Mouse (Mus musculus): ENCODE data around the gene Olfr459.

The Olfr459 gene

DNA sequence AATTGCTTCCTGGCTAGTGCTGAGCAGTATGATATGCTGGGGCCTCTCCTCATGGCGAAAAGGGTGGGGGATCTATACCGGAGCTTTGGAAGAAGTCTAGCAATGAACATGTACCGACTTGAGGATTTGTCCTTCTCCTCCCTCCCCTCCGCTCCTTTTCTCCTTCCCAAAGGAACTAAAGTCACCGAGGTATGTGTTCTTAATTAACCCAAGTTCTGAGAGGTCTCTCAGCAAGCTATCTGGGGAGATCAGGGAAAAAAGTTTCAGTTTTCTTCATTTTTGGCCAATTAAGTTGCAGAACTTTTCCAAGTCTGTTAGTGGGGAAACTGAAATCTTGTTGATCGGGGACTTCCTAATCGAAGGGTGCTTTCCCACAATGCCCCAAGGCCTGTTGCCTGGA is at the start of gene Olfr459:
Olfr459 (minus strand) TSS at position 101 of the 400 bp plus-strand sequence.
- DNase-seq = no peak

DNA sequence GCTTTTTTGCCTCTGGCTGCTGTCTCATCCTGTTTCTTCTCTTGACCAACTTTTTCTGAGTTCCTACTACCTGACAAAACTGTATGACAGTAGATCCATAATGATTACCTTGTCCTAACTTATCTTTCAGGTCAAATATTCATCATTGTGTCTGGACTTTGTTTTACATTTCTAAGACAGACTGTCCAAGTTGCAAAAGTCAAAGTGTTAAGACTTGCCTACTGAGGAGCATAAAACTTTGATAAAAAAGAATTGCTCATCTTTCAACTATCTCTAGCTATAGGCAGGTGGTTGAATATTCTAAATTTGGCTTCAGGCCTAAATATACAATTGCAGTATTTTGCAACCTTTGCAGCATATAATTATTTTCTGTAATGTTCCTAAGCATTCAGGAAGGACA is 49.1 kb upstream of the Olfr459 start:
- DNase-seq = no peak

DNA sequence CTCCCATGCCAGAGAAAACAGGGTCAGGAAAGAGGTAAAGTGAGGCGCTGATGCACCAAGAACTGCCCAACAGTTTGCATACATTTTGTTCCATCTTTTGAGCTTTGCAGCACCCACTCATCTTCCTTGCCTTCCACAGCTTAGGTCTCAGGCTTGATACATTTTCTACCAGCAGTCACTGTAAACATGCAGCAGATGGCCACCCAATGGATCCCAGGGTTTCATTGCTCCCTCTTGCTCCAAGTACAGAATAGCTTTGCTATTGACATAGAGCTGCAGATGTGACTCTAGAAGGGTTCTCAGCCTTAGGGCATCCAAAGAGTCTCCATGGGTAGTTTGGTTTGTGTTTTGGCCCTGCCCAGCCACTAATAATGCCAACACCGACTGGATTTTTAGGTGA is 11.7 kb upstream of the Olfr459 start:
- DNase-seq = no peak

DNA sequence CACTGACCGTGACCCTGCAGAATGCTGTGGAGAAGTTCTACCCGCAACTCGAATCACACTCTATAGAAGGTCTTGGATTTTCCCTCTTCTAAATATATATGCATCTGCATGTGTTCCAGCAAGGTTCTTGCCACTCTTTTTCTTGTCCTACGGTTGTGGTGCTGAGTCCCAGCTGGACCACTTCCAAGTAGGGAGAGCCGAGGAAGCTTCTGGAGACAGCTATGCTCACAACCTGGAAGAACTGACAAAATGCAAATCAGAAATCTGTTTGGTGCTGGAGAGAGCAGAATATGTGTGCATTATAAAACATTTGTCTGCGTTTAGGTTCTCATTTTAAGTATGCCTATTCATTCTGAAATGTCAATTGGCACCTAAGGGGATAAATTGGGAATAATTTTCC is 744 bp upstream of the Olfr459 start:
- DNase-seq = no peak

DNA sequence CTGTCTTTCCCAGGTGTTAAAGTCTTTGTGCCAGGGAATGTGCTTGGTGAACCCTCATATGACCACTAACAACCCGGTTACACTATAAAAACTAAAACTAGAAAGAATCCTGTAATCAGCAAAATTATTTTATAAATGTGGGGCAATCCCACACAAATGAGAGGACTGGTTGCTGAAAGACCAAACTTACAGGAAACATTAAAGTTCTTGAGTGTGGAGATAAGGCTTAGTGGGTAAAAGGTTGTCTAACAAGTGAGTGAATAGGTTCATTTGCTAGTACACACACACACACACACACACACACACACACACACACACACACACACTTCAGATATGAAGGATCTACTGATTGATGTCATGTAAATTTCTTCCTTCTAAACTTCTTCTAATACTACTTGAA is 5.1 kb downstream of the Olfr459 start:
- DNase-seq = no peak

DNA sequence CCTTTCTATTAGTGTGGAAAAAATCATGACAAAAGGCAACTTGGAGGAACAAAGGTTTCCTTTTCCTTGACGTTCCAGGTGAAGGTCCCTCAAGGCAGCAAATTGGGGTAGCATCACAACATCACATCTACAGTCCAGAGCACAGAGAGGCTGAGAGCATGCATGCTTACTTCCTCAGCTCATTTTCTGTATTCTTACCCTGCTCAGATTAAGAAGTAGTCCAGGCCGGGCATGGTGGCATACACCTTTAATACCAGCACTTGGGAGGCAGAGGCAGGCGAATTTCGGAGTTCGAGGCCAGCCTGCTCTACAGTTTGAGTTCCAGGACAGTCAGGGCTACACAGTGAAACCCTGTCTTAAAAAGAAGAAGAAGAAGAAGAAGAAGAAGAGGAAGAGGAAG is 10.7 kb downstream of the Olfr459 start:
- DNase-seq = no peak

DNA sequence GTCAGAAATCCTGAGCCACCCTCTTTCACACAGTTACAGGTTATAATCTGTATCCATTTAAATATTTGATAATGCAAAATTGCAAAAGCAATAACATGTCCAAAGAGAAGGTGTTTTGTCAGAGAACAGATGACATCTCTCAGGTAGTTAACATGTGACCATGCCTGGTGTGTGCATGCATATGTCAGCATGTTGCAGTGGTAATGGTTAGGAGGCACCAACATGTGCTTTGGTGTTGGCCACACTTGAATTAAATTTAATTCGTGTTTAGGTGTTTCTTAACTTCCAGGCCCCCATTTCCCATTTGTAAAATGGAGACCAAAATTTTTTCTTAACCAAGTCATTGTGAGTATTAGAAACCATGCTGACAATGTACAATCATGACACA is 12.6 kb downstream of the Olfr459 start:
- no peak for DNase-seq

DNA sequence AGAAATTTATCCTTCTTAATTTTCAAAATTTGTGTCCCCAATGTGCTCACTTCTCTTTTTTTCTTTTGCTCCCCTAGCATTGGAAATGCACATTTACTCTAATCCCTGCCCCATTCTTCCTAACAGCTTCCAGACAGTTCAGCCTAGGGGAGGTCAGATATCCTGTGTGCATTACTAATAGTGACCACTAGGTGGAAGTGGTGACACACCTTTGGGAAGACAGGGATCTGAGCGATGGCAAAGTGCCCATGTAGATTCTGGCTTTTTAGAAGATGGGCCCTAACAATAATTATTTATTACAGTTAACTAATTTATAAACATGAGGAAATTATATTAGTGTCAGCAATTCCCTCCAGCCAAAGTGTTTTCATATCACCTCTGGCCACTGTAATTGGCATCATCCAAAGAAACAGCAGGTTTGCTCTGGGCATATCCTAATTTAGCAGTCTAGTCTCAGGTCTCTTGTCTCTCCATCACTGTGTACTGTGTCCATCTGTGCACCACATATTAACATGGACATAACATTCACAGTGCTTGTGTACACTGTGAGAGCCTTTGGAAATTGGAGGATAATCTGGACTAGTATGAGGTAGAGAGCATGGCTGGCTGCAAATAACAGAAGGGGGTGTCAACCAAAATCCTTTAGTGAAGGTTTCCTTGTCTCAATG is 13.1 kb downstream of the Olfr459 start:
- DNase-seq = peak; percentile 9 to 38

DNA sequence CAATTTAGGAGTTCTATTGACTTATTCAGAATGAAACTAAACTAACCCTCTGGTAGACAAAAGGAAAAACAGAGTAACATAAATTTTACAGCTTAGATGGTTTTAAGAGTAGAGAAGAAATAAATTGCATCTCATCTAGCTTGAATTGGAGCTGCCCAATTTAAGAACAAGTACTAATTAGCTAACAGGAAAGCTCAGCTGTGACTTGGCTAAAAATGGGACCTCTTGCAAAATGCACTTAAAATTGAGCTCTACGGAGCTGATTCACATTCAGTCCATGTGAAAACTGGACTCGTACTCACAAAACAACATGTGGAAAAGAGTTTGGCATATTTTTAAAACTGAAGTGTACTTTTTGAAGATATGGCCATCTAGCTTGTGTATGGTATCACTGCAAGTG is 15.4 kb downstream of the Olfr459 start:
- DNase-seq = no peak

DNA sequence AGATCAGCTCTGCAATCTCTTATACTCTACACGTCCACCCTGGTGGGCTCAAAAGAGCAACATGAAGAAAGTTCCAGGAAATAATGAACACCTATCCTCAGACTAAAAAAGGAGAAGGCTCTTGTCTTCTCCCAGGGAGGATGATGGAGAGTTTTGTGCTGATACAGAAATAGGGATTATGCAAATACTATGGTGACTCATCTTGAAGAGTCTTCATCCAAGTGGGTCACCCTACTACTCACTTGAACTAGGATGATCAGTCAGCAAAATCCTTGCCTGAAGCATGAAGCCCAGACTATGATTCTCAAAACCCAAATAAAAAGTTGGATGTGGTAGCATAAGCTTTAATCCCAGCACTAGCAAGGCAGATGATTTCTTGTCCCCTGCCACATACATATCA is 16.6 kb downstream of the Olfr459 start:
- DNase-seq = no peak

DNA sequence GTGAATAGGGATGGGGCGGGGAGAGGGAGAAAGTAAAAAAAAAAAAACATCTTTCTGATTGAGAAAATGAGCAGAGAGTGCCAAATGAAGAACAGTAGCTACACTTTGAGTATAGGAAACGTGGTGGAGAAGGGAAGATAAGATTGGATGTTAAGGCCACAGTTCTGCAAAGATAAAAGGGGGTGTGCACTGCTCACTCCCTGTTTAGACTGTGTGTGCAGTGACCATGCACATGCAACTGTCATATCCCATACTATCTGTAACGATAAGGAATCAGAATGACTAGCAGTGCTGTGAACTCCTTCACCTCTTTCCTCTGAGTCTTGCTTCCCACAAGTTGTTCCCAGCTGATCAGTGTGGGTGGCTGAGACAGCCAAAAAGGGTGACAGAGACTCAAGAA is 17.8 kb downstream of the Olfr459 start:
- DNase-seq = no peak

DNA sequence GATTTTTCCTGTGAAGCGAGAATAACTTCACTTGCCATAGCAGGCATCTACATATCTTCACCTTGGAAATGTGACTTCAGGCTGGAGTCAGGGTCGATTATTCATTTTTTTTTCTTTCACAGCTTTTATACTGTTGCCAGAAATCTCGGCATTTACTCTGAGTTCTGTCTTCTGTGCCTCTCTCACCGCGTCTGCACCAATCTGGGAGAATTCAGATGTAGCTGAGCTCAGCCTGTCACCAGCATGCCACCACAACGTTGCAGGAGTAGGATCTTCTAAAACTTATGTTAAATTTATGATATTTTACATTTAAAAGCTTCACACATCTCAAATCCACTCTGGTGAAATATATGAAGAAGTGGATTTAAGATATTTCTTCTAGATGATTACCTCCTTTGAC is 20.4 kb downstream of the Olfr459 start:
- no peak for DNase-seq

DNA sequence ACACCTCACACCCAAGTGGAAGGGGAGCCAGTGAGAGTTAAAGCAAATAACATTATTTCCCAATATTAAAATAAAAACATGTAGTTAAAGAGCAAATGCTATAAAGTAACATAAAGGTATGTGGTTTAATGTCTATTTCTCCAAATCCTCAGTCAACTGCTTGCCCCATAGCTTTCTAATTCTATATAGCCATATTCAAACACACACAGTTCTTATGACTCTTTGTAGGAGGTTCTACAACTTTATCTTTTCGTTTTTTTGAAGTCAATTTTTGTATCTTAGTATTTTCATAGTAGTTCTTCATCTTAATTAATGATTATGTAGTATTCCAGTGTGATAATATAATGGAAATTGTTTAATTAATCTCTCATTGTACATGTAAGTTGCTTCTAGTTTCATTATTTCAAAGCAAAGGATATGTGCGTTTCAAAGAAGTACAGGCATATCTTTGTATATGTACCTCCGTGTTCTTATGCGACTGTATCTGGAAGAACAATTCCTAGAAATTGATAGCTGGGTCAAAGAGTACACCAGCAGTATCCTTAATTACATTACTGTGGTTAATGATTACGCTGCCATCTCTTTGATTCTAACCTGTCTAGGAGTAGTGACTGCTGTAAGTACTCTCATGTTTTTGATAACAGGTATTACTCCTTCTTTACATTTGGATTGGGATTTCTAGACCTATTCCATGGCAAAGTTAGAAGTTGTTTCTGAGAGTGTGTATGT is 30.1 kb downstream of the Olfr459 start:
- DNase-seq = no peak

DNA sequence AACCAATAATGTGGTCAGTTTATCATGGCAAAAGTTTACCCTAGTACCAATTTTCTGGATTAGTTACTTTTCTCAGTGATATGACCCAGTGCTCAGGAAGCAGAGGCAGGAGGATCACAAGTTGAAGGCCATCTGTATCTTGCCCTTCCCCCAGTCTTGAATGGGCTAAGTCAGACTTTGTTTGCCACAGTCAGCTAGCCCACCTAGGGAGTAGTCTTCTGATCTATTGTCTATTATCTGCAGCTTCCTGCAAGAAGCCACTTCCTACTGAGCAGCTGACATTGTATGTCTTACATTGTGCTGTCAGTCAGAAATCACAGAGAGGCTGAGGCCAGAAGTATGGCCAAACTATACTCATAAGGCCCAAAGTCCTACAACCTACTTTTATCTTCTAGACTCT is 33.9 kb downstream of the Olfr459 start:
- DNase-seq = no peak

DNA sequence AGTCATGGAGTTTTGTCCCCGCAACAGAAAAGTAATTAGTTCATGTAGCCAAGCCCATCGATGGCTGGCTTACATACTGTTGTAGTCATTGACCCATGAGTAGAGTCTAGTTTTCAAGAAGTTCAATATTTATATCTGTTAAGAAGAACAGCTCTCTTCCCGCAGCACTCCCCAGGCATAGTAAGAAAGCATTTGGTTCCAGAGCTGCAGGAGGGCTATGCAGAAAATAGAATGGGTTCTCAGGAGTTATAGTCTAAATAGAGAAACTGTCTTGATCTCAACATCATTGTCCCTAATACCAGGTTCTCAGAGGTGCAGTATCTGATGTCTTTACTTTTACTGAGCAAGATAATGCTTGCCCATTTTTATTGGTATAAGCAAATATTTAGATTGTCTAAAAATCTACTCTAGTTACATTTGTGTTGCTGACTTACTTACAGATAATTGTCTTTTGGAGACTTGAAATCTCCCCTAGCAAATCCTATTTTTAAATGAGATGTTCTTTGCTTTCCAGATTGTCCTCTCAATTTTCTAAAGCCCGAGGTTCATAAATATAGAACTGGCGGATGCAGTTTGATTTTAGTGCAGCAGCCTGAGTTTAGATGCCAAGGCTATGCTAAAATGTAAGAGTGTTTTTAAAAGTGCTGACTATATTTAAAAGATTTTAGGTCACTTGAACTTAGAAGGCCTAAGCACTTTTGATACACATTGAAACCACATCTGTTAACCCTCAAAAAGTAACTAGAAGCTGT is 40.1 kb downstream of the Olfr459 start:
- no peak for DNase-seq

DNA sequence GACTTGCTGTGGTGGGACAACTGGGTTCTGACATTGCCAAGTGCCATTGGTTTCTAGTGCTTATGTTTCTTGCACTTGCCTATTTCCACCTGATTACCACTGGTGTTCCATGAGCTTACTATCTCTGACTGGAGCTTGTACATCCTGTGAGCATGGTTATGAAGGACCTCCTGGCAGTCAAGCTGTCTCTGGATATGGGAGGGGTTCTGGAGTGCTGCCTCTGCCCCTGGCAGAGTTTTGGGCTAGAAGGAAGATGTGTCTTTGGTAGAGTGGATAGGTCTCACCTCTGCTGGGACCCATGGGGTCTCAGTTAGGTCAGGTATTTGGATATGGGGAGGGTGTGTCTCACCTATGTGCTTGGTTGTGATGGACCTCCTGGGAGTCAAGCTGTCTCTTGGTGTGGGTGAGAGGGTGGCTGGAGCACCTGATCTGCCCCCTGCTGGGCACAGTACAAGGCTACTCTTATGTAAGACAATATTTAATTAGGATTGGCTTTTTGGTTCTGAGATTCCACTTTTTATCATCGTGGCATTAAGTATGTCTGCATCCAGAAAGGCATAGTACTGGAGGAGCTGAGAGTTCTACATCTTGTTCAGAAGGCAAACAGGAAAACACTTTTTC is 46.9 kb downstream of the Olfr459 start:
- no peak for DNase-seq

DNA sequence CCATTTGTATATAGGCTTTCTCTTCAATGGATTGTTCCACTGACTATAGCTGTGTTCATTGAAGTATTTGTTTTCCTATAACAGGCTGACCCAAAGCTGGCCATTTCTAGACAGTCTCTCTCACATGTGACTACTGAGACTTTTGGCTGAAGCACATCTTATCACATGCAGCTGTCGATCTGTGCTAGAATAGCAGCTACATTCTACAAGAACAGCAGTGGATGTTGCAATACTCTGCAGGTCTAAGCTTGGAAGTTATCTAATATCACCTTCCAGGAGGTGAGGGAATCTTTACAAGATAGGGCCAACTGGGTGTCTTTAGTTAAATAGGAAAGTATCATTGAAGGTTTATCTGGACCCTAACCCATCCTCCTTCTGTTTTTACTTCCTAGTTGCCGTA is 53.5 kb downstream of the Olfr459 start:
- no peak for DNase-seq

Data from lung, adult 18-20 months (tissue).